Mouse (Mus musculus): ENCODE data around the gene Sh2d1a. TPM values are rescaled to one million over a fixed set of nuclear protein-coding genes. Genes with fewer than 3 reads are reported as not detected.

Gene Sh2d1a
- 0.11 and 0.18 TPM in 2 replicates for polyA plus RNA-seq (2012; rRNA removed)

DNA sequence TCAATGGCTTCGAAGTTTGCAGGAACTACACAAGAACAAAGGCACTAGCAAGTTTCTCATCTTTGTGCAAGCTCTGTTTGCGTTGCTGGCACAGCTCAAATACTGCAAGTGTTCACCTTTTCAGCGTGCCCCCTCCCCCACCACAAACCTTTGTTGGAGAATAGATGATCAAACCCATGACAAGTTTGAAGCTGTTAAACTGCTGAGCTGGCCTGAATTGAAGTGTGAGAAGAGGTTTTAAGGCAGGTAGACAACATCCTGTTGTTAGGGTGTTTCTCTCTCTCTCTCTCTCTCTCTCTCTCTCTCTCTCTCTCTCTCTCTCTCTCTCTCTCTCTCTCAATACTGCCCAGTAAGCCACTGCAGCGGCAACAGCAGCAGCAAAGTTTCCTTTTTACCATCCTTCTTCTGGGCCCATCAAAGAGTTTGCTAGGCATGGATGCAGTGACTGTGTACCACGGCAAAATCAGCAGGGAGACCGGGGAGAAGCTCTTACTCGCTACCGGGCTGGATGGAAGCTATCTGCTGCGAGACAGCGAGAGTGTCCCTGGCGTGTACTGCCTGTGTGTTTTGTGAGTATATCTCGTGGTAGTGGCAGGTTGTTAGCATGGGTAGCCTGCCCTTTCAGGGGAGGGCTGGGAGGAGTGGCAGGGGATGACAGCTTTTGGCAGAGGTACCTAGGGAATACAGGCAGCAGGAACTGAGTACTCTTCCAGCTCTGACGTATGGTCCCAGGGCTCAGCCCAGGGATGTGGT lies at the start of gene Sh2d1a:
Sh2d1a (plus strand) TSS at position 163 of the 753 bp plus-strand sequence.

DNA sequence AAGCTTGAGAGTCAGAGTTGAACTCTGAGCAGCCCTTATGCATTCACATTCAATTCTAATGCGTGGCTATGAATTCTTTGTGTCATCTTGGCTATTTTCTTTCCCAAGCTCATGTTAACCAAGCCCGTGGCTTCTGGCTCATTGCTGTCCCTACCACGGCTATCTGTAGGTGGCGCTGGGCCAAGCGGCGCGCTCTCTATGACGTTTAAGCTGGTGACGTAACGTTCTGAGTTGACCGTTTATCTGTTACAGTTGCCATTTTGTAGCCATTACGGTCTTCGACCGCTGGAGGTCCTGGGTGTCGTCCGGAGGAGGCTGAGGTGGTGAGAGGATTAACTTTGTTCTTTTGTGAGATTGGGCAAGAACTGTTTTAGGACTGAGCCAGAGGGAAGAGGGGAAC lies 12.8 kb upstream of the Sh2d1a start, which contains the start of gene Tex13c2:
Tex13c2 (plus strand) TSS at position 246 of the 400 bp plus-strand sequence.

Other genes starting within 250 kb of the Sh2d1a start
- not detected in 2 replicates for gene Tex13c2, start 12.8 kb upstream of the Sh2d1a start, polyA plus RNA-seq (2012; rRNA removed)